Mouse (Mus musculus): Measurements from ENCODE around the gene Sh3yl1.

- TF ChIP-seq E2F4 (IDR thresholded peaks at IDR 0.05; ENCODE audit: insufficient read depth) (no peak), POLR2A (IDR thresholded peaks at IDR 0.05; ENCODE audit: insufficient read length, low read depth) (no peak), MAX (IDR thresholded peaks at IDR 0.05; ENCODE audit: low read depth) (no peak), TCF12 (IDR thresholded peaks at IDR 0.05; ENCODE audit: insufficient read depth, poor library complexity, severe bottlenecking) (no peak), CEBPB (IDR thresholded peaks at IDR 0.05; ENCODE audit: insufficient read depth, poor library complexity, severe bottlenecking) (no peak), REST (IDR thresholded peaks at IDR 0.05; ENCODE audit: insufficient read depth, insufficient read length) (no peak), USF1 (IDR thresholded peaks at IDR 0.05; ENCODE audit: low read depth) (no peak), MYOG (IDR thresholded peaks at IDR 0.05; ENCODE audit: control insufficient read depth in 1 of 3, insufficient read depth in 1 of 3, insufficient read length in 2 of 3, low read depth in 2 of 3) (no peak)
These were observed 96.7 kb downstream of the Sh3yl1 start for GRCm38 (mm10) chr12:31008171-31008570.

Data from myocyte (in vitro differentiated cells).